ENCODE assay signal across 32 mouse cellular contexts in genomic region chr17:75378256-75378871, GRCm38 (mm10). TPM values are rescaled to one million over a fixed set of nuclear protein-coding genes. Genes with fewer than 3 reads are reported as not detected.
A peak's percentile ranks its signal among the peaks of the same experiment; 100 is the strongest.
DNase-seq lines count a peak whose midpoint lies in the region; ATAC-seq and TF ChIP-seq lines count a peak whose summit lies in the region.
"Had no signal": no experiment of that assay in that cellular context is flagged by ENCODE, and none has a peak within 500 bp of the region (broad histone marks: within the 10 kb centered on the region; RNA-seq: fewer than 3 reads in every experiment).

No protein-coding gene starts in this region.

- H3K9ac ChIP-seq in lung, embryonic 16.5 days (ENCODE audit: low read length): no peak overlapping the region
- no peak overlapping the region for H3K9ac ChIP-seq in intestine, embryonic 15.5 days
- no peak overlapping the region for H3K9ac ChIP-seq in limb, embryonic 14.5 days (ENCODE audit: low read depth, low read length, severe bottlenecking)
- H3K9ac ChIP-seq: embryonic facial prominence, embryonic 13.5 days; forebrain, embryonic 15.5 days; heart, embryonic 15.5 days; hindbrain, embryonic 12.5 days; kidney, embryonic 15.5 days; liver, embryonic 14.5 days; midbrain, embryonic 12.5 days; neural tube, embryonic 12.5 days had no signal

- peak; percentile 71 for DNase-seq in heart, adult 11 months
- DNase-seq in heart, postnatal 14 days: no peak
- DNase-seq in lung, adult 18-20 months: no peak
- peak; percentile 53 for DNase-seq in limb, embryonic 14.5 days (ENCODE audit: low spot score)
- no peak for DNase-seq in gastrocnemius, postnatal 36 days
- no peak for DNase-seq in urinary bladder, adult 18-20 months (ENCODE audit: low spot score in 2 of 2)
- DNase-seq: B cell, adult 2 months; cerebellum, adult 11-12 months; cerebellum, postnatal 10 days; gastrocnemius, adult 2 months; heart, postnatal 36 days; kidney, adult 18-20 months; kidney, postnatal 25 days; liver; lung, postnatal 10 days; retina, postnatal 1 day; right cerebral cortex, postnatal 14 days had no signal

- intact Hi-C loops in heart, postnatal 14 days (cut with DNase I): loop anchor here (10.0 kb wide), 2 partner anchors 564 to 704 kb away; no protein-coding TSS in a partner anchor
- intact Hi-C loops in gastrocnemius, postnatal 36 days (cut with DNase I): no loop called here

- H3K27me3 ChIP-seq in lung, embryonic 16.5 days (ENCODE audit: control insufficient read depth, insufficient read depth, low read depth, low read length): no peaks in the 10 kb centered on the region
- H3K27me3 ChIP-seq in intestine, embryonic 15.5 days (replicated peaks): no peaks in the 10 kb centered on the region
- H3K27me3 ChIP-seq in limb, embryonic 14.5 days (ENCODE audit: control insufficient read depth, insufficient read depth, low read length): no peaks in the 10 kb centered on the region
- H3K27me3 ChIP-seq: embryonic facial prominence, embryonic 13.5 days; forebrain, embryonic 15.5 days; heart, embryonic 15.5 days; hindbrain, embryonic 12.5 days; kidney, embryonic 15.5 days; midbrain, embryonic 12.5 days; neural tube, embryonic 12.5 days had no signal

- no peaks in the 10 kb centered on the region for H3K4me1 ChIP-seq in lung, embryonic 16.5 days (replicated peaks; ENCODE audit: control insufficient read depth, insufficient read depth, low read length)
- no peaks in the 10 kb centered on the region for H3K4me1 ChIP-seq in intestine, embryonic 15.5 days (replicated peaks)
- 0 out of 2 replicates have a peak, but pooled peaks cover 2% of the 10 kb centered on the region for H3K4me1 ChIP-seq in limb, embryonic 14.5 days (ENCODE audit: control insufficient read depth, insufficient read depth, low read length)
- H3K4me1 ChIP-seq: forebrain, embryonic 10.5 days; forebrain, embryonic 15.5 days; hindbrain, embryonic 12.5 days; kidney, embryonic 15.5 days; midbrain, embryonic 12.5 days had no signal

- no peak for TF ChIP-seq POLR2A in limb, embryonic 14.5 days (IDR thresholded peaks at IDR 0.05; ENCODE audit: borderline replicate concordance, extremely low read depth, insufficient read depth, insufficient read length)

- 57% methylated on average over 9 of the region's 9 CpGs for WGBS in lung, embryonic 16.5 days
- WGBS in intestine, embryonic 15.5 days: 52% methylated on average over 9 of the region's 9 CpGs
- 33% methylated on average over 9 of the region's 9 CpGs for WGBS in limb, embryonic 14.5 days

- no peaks in the 10 kb centered on the region for H3K9me3 ChIP-seq in lung, embryonic 16.5 days (ENCODE audit: control insufficient read depth, low read length)
- no peaks in the 10 kb centered on the region for H3K9me3 ChIP-seq in intestine, embryonic 15.5 days
- H3K9me3 ChIP-seq in limb, embryonic 14.5 days (ENCODE audit: control insufficient read depth, low read length): no peaks in the 10 kb centered on the region
- H3K9me3 ChIP-seq: embryonic facial prominence, embryonic 13.5 days; forebrain, embryonic 10.5 days; forebrain, embryonic 15.5 days; heart, embryonic 15.5 days; hindbrain, embryonic 12.5 days; kidney, embryonic 15.5 days; midbrain, embryonic 12.5 days; neural tube, embryonic 12.5 days had no signal

- ATAC-seq in lung, embryonic 16.5 days (ENCODE audit: low read depth): peak; percentile 71
- ATAC-seq in intestine, embryonic 15.5 days: peak; percentile 61
- peak; percentile 67 for ATAC-seq in limb, embryonic 14.5 days (ENCODE audit: low FRiP score, low read depth)
- ATAC-seq: activated CD4-positive, CD25-positive, alpha-beta regulatory T cell, adult 4 months; forebrain, embryonic 15.5 days; hindbrain, postnatal 0 days had no signal

- H3K27ac ChIP-seq in lung, embryonic 16.5 days (ENCODE audit: low read length): no peak overlapping the region
- no peak overlapping the region for H3K27ac ChIP-seq in intestine, embryonic 15.5 days
- no peak overlapping the region for H3K27ac ChIP-seq in limb, embryonic 14.5 days (replicated peaks; ENCODE audit: low read depth, low read length)
- H3K27ac ChIP-seq: embryonic facial prominence, embryonic 13.5 days; forebrain, embryonic 10.5 days; forebrain, embryonic 15.5 days; gastrocnemius, adult 2 months; heart, embryonic 15.5 days; hindbrain, embryonic 12.5 days; hindbrain, postnatal 0 days; kidney, embryonic 15.5 days; liver, embryonic 14.5 days; midbrain, embryonic 12.5 days; neural tube, embryonic 12.5 days had no signal

- H3K36me3 ChIP-seq in lung, embryonic 16.5 days (ENCODE audit: control insufficient read depth, insufficient read depth, low read length): no peaks in the 10 kb centered on the region
- H3K36me3 ChIP-seq in intestine, embryonic 15.5 days: no peaks in the 10 kb centered on the region
- peaks cover 15% of the 10 kb centered on the region for H3K36me3 ChIP-seq in limb, embryonic 14.5 days (ENCODE audit: control insufficient read depth, insufficient read depth, low read length)
- H3K36me3 ChIP-seq: forebrain, embryonic 10.5 days; forebrain, embryonic 15.5 days; heart, embryonic 15.5 days; hindbrain, embryonic 12.5 days; midbrain, embryonic 12.5 days; neural tube, embryonic 12.5 days had no signal

- H3K4me2 ChIP-seq in lung, embryonic 16.5 days (ENCODE audit: low read depth, low read length): no peak overlapping the region
- no peak overlapping the region for H3K4me2 ChIP-seq in intestine, embryonic 15.5 days (replicated peaks)
- no peak overlapping the region for H3K4me2 ChIP-seq in limb, embryonic 14.5 days (replicated peaks; ENCODE audit: low read depth, low read length, severe bottlenecking)
- H3K4me2 ChIP-seq: embryonic facial prominence, embryonic 13.5 days; forebrain, embryonic 15.5 days; heart, embryonic 15.5 days; hindbrain, embryonic 12.5 days; kidney, embryonic 15.5 days; midbrain, embryonic 12.5 days; neural tube, embryonic 12.5 days had no signal

- no peak overlapping the region for H3K4me3 ChIP-seq in lung, embryonic 16.5 days (ENCODE audit: low read length)
- no peak overlapping the region for H3K4me3 ChIP-seq in intestine, embryonic 15.5 days (replicated peaks)
- H3K4me3 ChIP-seq in limb, embryonic 14.5 days (replicated peaks; ENCODE audit: low read length): no peak overlapping the region
- H3K4me3 ChIP-seq: embryonic facial prominence, embryonic 13.5 days; forebrain, embryonic 10.5 days; forebrain, embryonic 15.5 days; gastrocnemius, adult 2 months; heart, embryonic 15.5 days; hindbrain, embryonic 12.5 days; kidney, embryonic 15.5 days; midbrain, embryonic 12.5 days; myocyte; neural tube, embryonic 12.5 days had no signal

RNA-seq across cellular contexts. Expression of gene Rasgrp3, which starts 57.3 kb away (rescaled TPM):
- 10 to 100 TPM; 38.4 to 38.9 TPM for total RNA-seq in heart, postnatal 14 days (2021)
- polyA plus RNA-seq in lung, embryonic 16.5 days (2015; fragmentation: Nextera tagmentation; extraction: Ambion mirVana): 31.4 and 34.3 TPM in 2 replicates
- 12.9 and 13.3 TPM in 2 replicates for polyA plus RNA-seq in intestine, embryonic 15.5 days (2015; fragmentation: Nextera tagmentation; extraction: Ambion mirVana)
- 9.3 and 9.4 TPM in 2 replicates for polyA plus RNA-seq in limb, embryonic 14.5 days (2012; rRNA removed)
- 13.9 and 19.1 TPM in 2 replicates for polyA plus RNA-seq in limb, embryonic 14.5 days (2014; fragmentation: Nextera tagmentation; extraction: Ambion mirVana)
- total RNA-seq in gastrocnemius, postnatal 36 days (2021): 10 to 100 TPM; 28.0 to 31.5 TPM
- total RNA-seq: common myeloid progenitor, adult 5-6 weeks had no signal

Comparison
In these comparisons a context has a peak if more than half of its experiments do, and no peak if none do; other contexts are left out.
1. DNase-seq: peak in heart, adult 11 months (single experiment) and limb, embryonic 14.5 days (single experiment); none in heart, postnatal 14 days (0 of 2), lung, adult 18-20 months (0 of 2), gastrocnemius, postnatal 36 days (0 of 2) and urinary bladder, adult 18-20 months (0 of 2).
2. Peak in every context shown above with its lines, with median percentiles within 50 percentile points of each other: ATAC-seq.